Mouse (Mus musculus): Measurements from ENCODE around the gene Ash1l. TPM values are rescaled to one million over a fixed set of nuclear protein-coding genes. Genes with fewer than 3 reads are reported as not detected.
A peak's percentile ranks its signal among the peaks of the same experiment; 100 is the strongest.
"Not testable (repeated sequence)": the region's sequence is repeated elsewhere in the genome, so short reads cannot be mapped to it uniquely, and the experiment has no call there.

Ash1l gene
- total and polyA plus RNA-seq, 2 experiments from 2014 or later: 15.8 to 25.0 TPM

- Histone ChIP-seq H3K27ac (ENCODE audit: low read depth, low read length) (peak overlapping the region; percentile 97), H3K9ac (replicated peaks; ENCODE audit: low read length, poor library complexity, severe bottlenecking) (peak overlapping the region; percentile 70), H3K4me2 (ENCODE audit: low read depth, low read length, poor library complexity, severe bottlenecking) (peak overlapping the region; percentile 69), H3K4me3 (ENCODE audit: low read depth, low read length) (peak overlapping the region; percentile 71), H3K36me3 (ENCODE audit: insufficient read depth, low read length) (no peaks in the 10 kb centered on the region), H3K9me3 (ENCODE audit: low read length) (no peaks in the 10 kb centered on the region), H3K27me3 (ENCODE audit: insufficient read depth, low read length) (no peaks in the 10 kb centered on the region), H3K4me1 (ENCODE audit: insufficient read depth, low read length) (no peaks in the 10 kb centered on the region)
- TF ChIP-seq CTCF (IDR thresholded peaks at IDR 0.05): no peak
- DNase-seq (ENCODE audit: low spot score): no peak
- ATAC-seq (ENCODE audit: low FRiP score): no peak
- under 1% methylated on average over 5 of the region's 5 CpGs for WGBS
These were observed 942 bp downstream of the Ash1l start for GRCm38 (mm10) chr3:88951327-88951800.

GRCm38 (mm10) chr3:88953246-88953645 is 2.8 kb downstream of the Ash1l start:
- no peak overlapping the region for H3K9ac ChIP-seq (replicated peaks; ENCODE audit: low read length, poor library complexity, severe bottlenecking)
- no peak overlapping the region for H3K4me3 ChIP-seq (ENCODE audit: low read depth, low read length)
- no peak overlapping the region for H3K4me2 ChIP-seq (ENCODE audit: low read depth, low read length, poor library complexity, severe bottlenecking)
- DNase-seq (ENCODE audit: low spot score) (no peak), ATAC-seq (ENCODE audit: low FRiP score) (no peak)
- no peaks in the 10 kb centered on the region for H3K9me3 ChIP-seq (ENCODE audit: low read length)
- TF ChIP-seq CTCF (IDR thresholded peaks at IDR 0.05): no peak
- H3K36me3 ChIP-seq (ENCODE audit: insufficient read depth, low read length): no peaks in the 10 kb centered on the region
- H3K27ac ChIP-seq (ENCODE audit: low read depth, low read length): no peak overlapping the region
- WGBS: 86% methylated on average over 4 of the region's 4 CpGs
- H3K27me3 ChIP-seq (ENCODE audit: insufficient read depth, low read length): no peaks in the 10 kb centered on the region
- no peaks in the 10 kb centered on the region for H3K4me1 ChIP-seq (ENCODE audit: insufficient read depth, low read length)

GRCm38 (mm10) chr3:88953736-88954135 is 3.3 kb downstream of the Ash1l start:
- no peaks in the 10 kb centered on the region for H3K27me3 ChIP-seq (ENCODE audit: insufficient read depth, low read length)
- H3K4me1 ChIP-seq (ENCODE audit: insufficient read depth, low read length): no peaks in the 10 kb centered on the region
- no peak for TF ChIP-seq CTCF (IDR thresholded peaks at IDR 0.05)
- no peak overlapping the region for H3K27ac ChIP-seq (ENCODE audit: low read depth, low read length)
- no peak overlapping the region for H3K4me2 ChIP-seq (ENCODE audit: low read depth, low read length, poor library complexity, severe bottlenecking)
- H3K4me3 ChIP-seq (ENCODE audit: low read depth, low read length): no peak overlapping the region
- no peak for DNase-seq (ENCODE audit: low spot score)
- H3K9ac ChIP-seq (replicated peaks; ENCODE audit: low read length, poor library complexity, severe bottlenecking): no peak overlapping the region
- H3K36me3 ChIP-seq (ENCODE audit: insufficient read depth, low read length): no peaks in the 10 kb centered on the region
- ATAC-seq (ENCODE audit: low FRiP score): no peak
- H3K9me3 ChIP-seq (ENCODE audit: low read length): no peaks in the 10 kb centered on the region

- H3K27ac ChIP-seq (ENCODE audit: low read depth, low read length); H3K9me3 ChIP-seq (ENCODE audit: low read length); DNase-seq (ENCODE audit: low spot score): not testable (repeated sequence)
These were observed 12.8 kb downstream of the Ash1l start for GRCm38 (mm10) chr3:88963211-88963610.

GRCm38 (mm10) chr3:88975012-88975411 is 24.6 kb downstream of the Ash1l start:
- Histone ChIP-seq H3K4me2 (ENCODE audit: low read depth, low read length, poor library complexity, severe bottlenecking) (no peak overlapping the region), H3K27me3 (ENCODE audit: insufficient read depth, low read length) (no peaks in the 10 kb centered on the region), H3K9ac (replicated peaks; ENCODE audit: low read length, poor library complexity, severe bottlenecking) (no peak overlapping the region), H3K36me3 (ENCODE audit: insufficient read depth, low read length) (no peaks in the 10 kb centered on the region), H3K4me1 (ENCODE audit: insufficient read depth, low read length) (no peaks in the 10 kb centered on the region), H3K4me3 (ENCODE audit: low read depth, low read length) (no peak overlapping the region), H3K9me3 (ENCODE audit: low read length) (no peaks in the 10 kb centered on the region), H3K27ac (ENCODE audit: low read depth, low read length) (no peak overlapping the region)
- DNase-seq (ENCODE audit: low spot score) (peak; percentile 2), ATAC-seq (ENCODE audit: low FRiP score) (no peak)
- WGBS: 70% methylated on average over 2 of the region's 2 CpGs
- TF ChIP-seq CTCF (IDR thresholded peaks at IDR 0.05): no peak

More at GRCm38 (mm10) chr3:88963211-88963610, 12.8 kb downstream of the Ash1l start:
- not testable (repeated sequence) for H3K4me1 ChIP-seq (ENCODE audit: insufficient read depth, low read length); H3K4me3 ChIP-seq (ENCODE audit: low read depth, low read length); H3K27me3 ChIP-seq (ENCODE audit: insufficient read depth, low read length); H3K4me2 ChIP-seq (ENCODE audit: low read depth, low read length, poor library complexity, severe bottlenecking); H3K9ac ChIP-seq (replicated peaks; ENCODE audit: low read length, poor library complexity, severe bottlenecking); ATAC-seq (ENCODE audit: low FRiP score); H3K36me3 ChIP-seq (ENCODE audit: insufficient read depth, low read length)

GRCm38 (mm10) chr3:88981206-88982010 is 31.0 kb downstream of the Ash1l start:
- Histone ChIP-seq H3K9ac (replicated peaks; ENCODE audit: low read length, poor library complexity, severe bottlenecking) (no peak overlapping the region), H3K9me3 (ENCODE audit: low read length) (no peaks in the 10 kb centered on the region), H3K27me3 (ENCODE audit: insufficient read depth, low read length) (no peaks in the 10 kb centered on the region), H3K4me1 (ENCODE audit: insufficient read depth, low read length) (no peaks in the 10 kb centered on the region), H3K4me2 (ENCODE audit: low read depth, low read length, poor library complexity, severe bottlenecking) (no peak overlapping the region), H3K4me3 (ENCODE audit: low read depth, low read length) (no peak overlapping the region), H3K36me3 (ENCODE audit: insufficient read depth, low read length) (peaks cover 6% of the 10 kb centered on the region; the same call in 1 of the 2 replicates), H3K27ac (ENCODE audit: low read depth, low read length) (no peak overlapping the region)
- WGBS: 73% methylated on average over 8 of the region's 8 CpGs
- TF ChIP-seq CTCF (IDR thresholded peaks at IDR 0.05): no peak
- ATAC-seq (ENCODE audit: low FRiP score) (no peak), DNase-seq (ENCODE audit: low spot score) (peak; percentile 80)

Data from midbrain, postnatal 0 days (tissue).